Mouse (Mus musculus) kidney, adult 10 weeks (tissue): ENCODE measurements around the gene Yeats4. TPM values are rescaled to one million over a fixed set of nuclear protein-coding genes. Genes with fewer than 3 reads are reported as not detected.

Experiments
- polyA plus RNA-seq: library from polyadenylated mRNA; stranded (reverse); fragments of 350-450 nt; fragmentation: Illumina TruSeq; extraction: RNeasy Lipid Tissue Mini Kit (QIAGEN cat#74804); gene quantifications from one replicate; pipeline ENCODE4 v1.2.3, GENCODE M21; 2014; ENCODE audit warnings: low read depth, low replicate concordance

Yeats4 gene
- polyA plus RNA-seq = 49.5 TPM

GRCm38 (mm10) chr10:117224102-117224990, at the start of gene Yeats4:
Gene Yeats4 (minus strand): TSS chr10:117224507.

GRCm38 (mm10) chr10:117238603-117239002, 14.3 kb upstream of the Yeats4 start, which contains the start of gene 9530003J23Rik:
Gene 9530003J23Rik (minus strand): TSS chr10:117238703.

Other genes starting within 250 kb of the Yeats4 start
- 0.20 TPM for gene Best3, start 238.2 kb downstream of the Yeats4 start, polyA plus RNA-seq
- gene Lrrc10, start 179.2 kb downstream of the Yeats4 start, polyA plus RNA-seq = not detected
- gene Cct2, start 160.7 kb downstream of the Yeats4 start, polyA plus RNA-seq = 164 TPM
- 27.1 TPM for gene Frs2, start 76.0 kb downstream of the Yeats4 start, polyA plus RNA-seq
- not detected for gene 9530003J23Rik, start 14.2 kb upstream of the Yeats4 start, polyA plus RNA-seq
- 20.3 TPM for gene Lyz2, start 57.8 kb upstream of the Yeats4 start, polyA plus RNA-seq
- 0.49 TPM for gene Lyz1, start 68.4 kb upstream of the Yeats4 start, polyA plus RNA-seq
- gene Cpsf6, start 155.5 kb upstream of the Yeats4 start, polyA plus RNA-seq = 61.1 TPM